Mouse (Mus musculus) heart, postnatal 0 days (tissue): ENCODE results near the gene Kat2a.

Experiments
- CTCF ChIP-seq: IDR thresholded peaks from 2 replicates; pipeline ENCODE4 v1.5.1; 2016; ENCODE audit warnings: antibody characterized with exemption, control low read depth, low read depth
- EP300 ChIP-seq: IDR thresholded peaks from 2 replicates; pipeline ENCODE4 v1.6.1; 2016; ENCODE audit warnings: antibody characterized with exemption, low read depth

DNA sequence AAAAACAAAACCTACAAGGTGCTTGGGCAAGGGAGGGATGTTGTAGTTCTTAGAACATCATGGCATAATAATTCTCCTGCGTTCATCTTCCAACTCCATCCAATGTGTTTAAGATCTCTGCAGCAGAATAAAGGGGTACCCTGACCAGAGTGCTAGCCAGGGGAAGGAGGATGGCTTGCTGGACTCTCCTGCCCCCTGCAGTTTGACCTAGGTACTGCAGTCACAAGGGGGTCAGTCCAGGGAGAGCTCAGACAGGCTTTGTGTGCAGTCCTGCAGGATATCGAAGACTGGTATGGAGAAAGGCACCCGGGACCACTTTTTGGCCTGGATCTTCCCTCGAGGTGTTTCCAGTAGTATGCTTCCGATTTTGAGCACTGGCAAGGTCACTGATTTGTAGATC, 17.3 kb downstream of the Kat2a start:
- TF ChIP-seq CTCF (peak; percentile 97), EP300 (no peak)
